Mouse (Mus musculus): Measurements from ENCODE around the gene Slfn1. TPM values are rescaled to one million over a fixed set of nuclear protein-coding genes. Genes with fewer than 3 reads are reported as not detected.
"Not testable (repeated sequence)": the region's sequence is repeated elsewhere in the genome, so short reads cannot be mapped to it uniquely, and the experiment has no call there.

Gene Slfn1
- polyA plus RNA-seq, 1 experiment from 2014 or later: not detected

GRCm38 (mm10) chr11:83121131-83121685 is 4.6 kb downstream of the Slfn1 start:
- no peaks in the 10 kb centered on the region for H3K27me3 ChIP-seq (replicated peaks)
- no peak overlapping the region for H3K9ac ChIP-seq
- no peaks in the 10 kb centered on the region for H3K4me1 ChIP-seq
- no peak overlapping the region for H3K4me2 ChIP-seq (replicated peaks)
- H3K9me3 ChIP-seq: no peaks in the 10 kb centered on the region
- 95% methylated on average over 3 of the region's 3 CpGs for WGBS
- no peaks in the 10 kb centered on the region for H3K36me3 ChIP-seq
- H3K4me3 ChIP-seq: no peak overlapping the region
- no peak overlapping the region for H3K27ac ChIP-seq
- no peak for ATAC-seq (ENCODE audit: low FRiP score, low read depth)

- ATAC-seq (ENCODE audit: low FRiP score, low read depth): no peak
- no peaks in the 10 kb centered on the region for H3K27me3 ChIP-seq (replicated peaks)
- 73% methylated on average over 4 of the region's 4 CpGs for WGBS
Observed at GRCm38 (mm10) chr11:83123198-83123597, 6.5 kb downstream of the Slfn1 start.

GRCm38 (mm10) chr11:83124906-83125305 is 8.3 kb downstream of the Slfn1 start:
- ATAC-seq (ENCODE audit: low FRiP score, low read depth): no peak
- Histone ChIP-seq H3K4me2 (replicated peaks) (no peak overlapping the region), H3K4me3 (no peak overlapping the region), H3K9ac (no peak overlapping the region), H3K4me1 (no peaks in the 10 kb centered on the region), H3K27me3 (replicated peaks) (no peaks in the 10 kb centered on the region), H3K27ac (no peak overlapping the region), H3K36me3 (no peaks in the 10 kb centered on the region), H3K9me3 (no peaks in the 10 kb centered on the region)
- WGBS: 84% methylated on average over 2 of the region's 2 CpGs

More at GRCm38 (mm10) chr11:83123198-83123597, 6.5 kb downstream of the Slfn1 start:
- Histone ChIP-seq H3K9ac (no peak overlapping the region), H3K4me2 (replicated peaks) (no peak overlapping the region), H3K4me1 (no peaks in the 10 kb centered on the region), H3K36me3 (no peaks in the 10 kb centered on the region), H3K27ac (no peak overlapping the region), H3K9me3 (no peaks in the 10 kb centered on the region), H3K4me3 (no peak overlapping the region)

- H3K4me1 ChIP-seq: not testable (repeated sequence)
- 92% methylated on average over 1 of the region's 1 CpGs for WGBS
Observed at GRCm38 (mm10) chr11:83125633-83126032, 9.0 kb downstream of the Slfn1 start.

GRCm38 (mm10) chr11:83137253-83137652 is 20.6 kb downstream of the Slfn1 start:
- WGBS: no CpG with 5 or more reads among the region's 2 CpGs

More at GRCm38 (mm10) chr11:83125633-83126032, 9.0 kb downstream of the Slfn1 start:
- not testable (repeated sequence) for H3K9me3 ChIP-seq; H3K4me3 ChIP-seq; H3K4me2 ChIP-seq (replicated peaks); ATAC-seq (ENCODE audit: low FRiP score, low read depth); H3K9ac ChIP-seq; H3K36me3 ChIP-seq; H3K27me3 ChIP-seq (replicated peaks); H3K27ac ChIP-seq

GRCm38 (mm10) chr11:83148939-83149338 is 32.3 kb downstream of the Slfn1 start:
- H3K9ac ChIP-seq; H3K4me2 ChIP-seq (replicated peaks); ATAC-seq (ENCODE audit: low FRiP score, low read depth); H3K4me1 ChIP-seq; H3K36me3 ChIP-seq; H3K4me3 ChIP-seq; H3K27me3 ChIP-seq (replicated peaks); H3K27ac ChIP-seq; H3K9me3 ChIP-seq: not testable (repeated sequence)
- no CpG with 5 or more reads among the region's 1 CpGs for WGBS

More at GRCm38 (mm10) chr11:83137253-83137652, 20.6 kb downstream of the Slfn1 start:
- not testable (repeated sequence) for H3K27ac ChIP-seq; H3K27me3 ChIP-seq (replicated peaks); ATAC-seq (ENCODE audit: low FRiP score, low read depth); H3K4me2 ChIP-seq (replicated peaks); H3K4me3 ChIP-seq; H3K36me3 ChIP-seq; H3K4me1 ChIP-seq; H3K9ac ChIP-seq; H3K9me3 ChIP-seq

Other genes with a start within 250 kb of the Slfn1 start
- gene Rffl, start 245.6 kb upstream of the Slfn1 start, polyA plus RNA-seq (2016; fragmentation: Nextera tagmentation; extraction: Ambion mirVana): 8.1 and 10.7 TPM in 2 replicates
- 12.6 and 13.5 TPM in 2 replicates for gene Rad51d, start 226.2 kb upstream of the Slfn1 start, polyA plus RNA-seq (2016; fragmentation: Nextera tagmentation; extraction: Ambion mirVana)
- 0.39 and 0.54 TPM in 2 replicates for gene Fndc8, start 224.7 kb upstream of the Slfn1 start, polyA plus RNA-seq (2016; fragmentation: Nextera tagmentation; extraction: Ambion mirVana)
- 29.6 and 31.5 TPM in 2 replicates for gene Nle1, start 208.4 kb upstream of the Slfn1 start, polyA plus RNA-seq (2016; fragmentation: Nextera tagmentation; extraction: Ambion mirVana)
- 5.4 TPM in 2 replicates for gene Unc45b, start 206.3 kb upstream of the Slfn1 start, polyA plus RNA-seq (2016; fragmentation: Nextera tagmentation; extraction: Ambion mirVana)
- 0.59 and 1.6 TPM in 2 replicates for gene Slfn5, start 165.5 kb upstream of the Slfn1 start, polyA plus RNA-seq (2016; fragmentation: Nextera tagmentation; extraction: Ambion mirVana)
- gene Slfn9, start 125.0 kb upstream of the Slfn1 start, polyA plus RNA-seq (2016; fragmentation: Nextera tagmentation; extraction: Ambion mirVana): 7.4 and 8.2 TPM in 2 replicates
- gene Slfn8, start 96.0 kb upstream of the Slfn1 start, polyA plus RNA-seq (2016; fragmentation: Nextera tagmentation; extraction: Ambion mirVana): 0.27 TPM in 1 of 2 replicates, not detected in the other
- gene Slfn2, start 51.7 kb upstream of the Slfn1 start, polyA plus RNA-seq (2016; fragmentation: Nextera tagmentation; extraction: Ambion mirVana): 1.1 and 1.6 TPM in 2 replicates
- not detected in 2 replicates for gene Slfn4, start 58.3 kb downstream of the Slfn1 start, polyA plus RNA-seq (2016; fragmentation: Nextera tagmentation; extraction: Ambion mirVana)
- 0.16 and 0.22 TPM in 2 replicates for gene Slfn3, start 74.5 kb downstream of the Slfn1 start, polyA plus RNA-seq (2016; fragmentation: Nextera tagmentation; extraction: Ambion mirVana)
- 0.72 and 0.77 TPM in 2 replicates for gene Slfn14, start 169.9 kb downstream of the Slfn1 start, polyA plus RNA-seq (2016; fragmentation: Nextera tagmentation; extraction: Ambion mirVana)
- 108 and 118 TPM in 2 replicates for gene Ap2b1, start 182.2 kb downstream of the Slfn1 start, polyA plus RNA-seq (2016; fragmentation: Nextera tagmentation; extraction: Ambion mirVana)
- gene Pex12, start 185.7 kb downstream of the Slfn1 start, polyA plus RNA-seq (2016; fragmentation: Nextera tagmentation; extraction: Ambion mirVana): 16.3 and 16.7 TPM in 2 replicates

Measured in neural tube, embryonic 12.5 days (tissue).